Mouse (Mus musculus) embryonic facial prominence, embryonic 14.5 days (tissue): ENCODE results near the gene Gm20388. TPM values are rescaled to one million over a fixed set of nuclear protein-coding genes. Genes with fewer than 3 reads are reported as not detected.
"Not testable (repeated sequence)": the region's sequence is repeated elsewhere in the genome, so short reads cannot be mapped to it uniquely, and the experiment has no call there.

Experiments used
- ATAC-seq: fragments of 200-750 bp; cut with Nextera tagmentation; 2 replicates; pipeline ENCODE4 v1.8.0; 2017; ENCODE audit warnings: low read depth, moderate number of reproducible peaks, moderate TSS enrichment
- DNase-seq: peaks from one replicate; pipeline ENCODE4 v3.0.0-alpha.2; 2015; ENCODE audit warnings: low spot score
- H3K27ac ChIP-seq: fragments of 300-500 bp; sonication (generic); replicated peaks from 2 replicates; pipeline ENCODE4 v1.5.1; 2014; ENCODE audit warnings: low read depth, mild to moderate bottlenecking, low read length, moderate library complexity
- H3K27me3 ChIP-seq: fragments of 300-500 bp; sonication (generic); replicated peaks from 2 replicates; pipeline ENCODE4 v1.6.1; 2014; ENCODE audit warnings: low read length; ENCODE audit not compliant: control insufficient read depth, insufficient read depth
- H3K36me3 ChIP-seq: fragments of 300-500 bp; sonication (generic); 2 replicates; pipeline ENCODE4 v1.6.1; 2014; ENCODE audit warnings: low read length, mixed read lengths; ENCODE audit not compliant: control insufficient read depth, insufficient read depth
- H3K4me1 ChIP-seq: fragments of 300-500 bp; sonication (generic); 2 replicates; pipeline ENCODE4 v1.6.1; 2014; ENCODE audit warnings: antibody characterized with exemption, low read length; ENCODE audit not compliant: control insufficient read depth, insufficient read depth
- H3K4me2 ChIP-seq: fragments of 300-500 bp; sonication (generic); 2 replicates; pipeline ENCODE4 v1.6.1; 2014; ENCODE audit warnings: low read depth, mild to moderate bottlenecking, low read length, moderate library complexity, mixed read lengths
- H3K4me3 ChIP-seq: fragments of 300-500 bp; sonication (generic); 2 replicates; pipeline ENCODE4 v1.5.1; 2014; ENCODE audit warnings: low read depth, mild to moderate bottlenecking, low read length
- H3K9ac ChIP-seq: fragments of 300-500 bp; sonication (generic); 2 replicates; pipeline ENCODE4 v1.6.1; 2014; ENCODE audit warnings: low read depth, mild to moderate bottlenecking, low read length, moderate library complexity, mixed read lengths
- H3K9me3 ChIP-seq: fragments of 300-500 bp; sonication (generic); 2 replicates; pipeline ENCODE4 v1.6.1; 2016; ENCODE audit warnings: low read length; ENCODE audit not compliant: control insufficient read depth
- WGBS: fragments of 180-500 bp; shearing (Covaris S2); extraction: QIAGEN DNeasy Blood & Tissue Kit; methylation state at CpG from one replicate; pipeline ENCODE4 v1.1.7; 2014; 5-methylcytosine and 5-hydroxymethylcytosine counted together
- polyA plus RNA-seq: library from polyadenylated mRNA; unstranded; fragments of >200 nt; fragmentation: Nextera tagmentation; extraction: Ambion mirVana; gene quantifications from 2 replicates; pipeline ENCODE4 v1.2.1, GENCODE M21; 2014

The Gm20388 gene
- polyA plus RNA-seq, 1 experiment from 2014 or later = not detected

- Histone ChIP-seq H3K9me3 (no peaks in the 10 kb centered on the region), H3K36me3 (no peaks in the 10 kb centered on the region), H3K4me2 (peak overlapping the region; percentile 91), H3K27me3 (no peaks in the 10 kb centered on the region), H3K4me1 (peaks cover 11% of the 10 kb centered on the region), H3K27ac (no peak overlapping the region), H3K4me3 (peak overlapping the region; percentile 79), H3K9ac (peak overlapping the region; percentile 85)
- DNase-seq (no peak), ATAC-seq (0 out of 2 replicates have a peak, but pooled peaks have one; percentile 3)
- WGBS = 15% methylated on average over 15 of the region's 15 CpGs
Measured at GRCm38 (mm10) chr8:123805209-123805717, 3894.6 kb downstream of the Gm20388 start.

GRCm38 (mm10) chr8:123805718-123806373 is 3895.2 kb downstream of the Gm20388 start, which contains the start of gene Rab4a:
Rab4a (plus strand) TSS chr8:123805985.
- Histone ChIP-seq H3K27ac (peak within 1 kb of the TSS; percentile 75), H3K27me3 (no peaks in the 10 kb centered on the region), H3K9ac (peak within 1 kb of the TSS; percentile 85), H3K4me3 (peak within 1 kb of the TSS; percentile 79), H3K9me3 (no peaks in the 10 kb centered on the region), H3K4me2 (peak within 1 kb of the TSS; percentile 91), H3K4me1 (peaks cover 11% of the 10 kb centered on the region), H3K36me3 (no peaks in the 10 kb centered on the region)
- under 1% methylated on average over 32 of the region's 48 CpGs for WGBS
- DNase-seq (peak; percentile 95), ATAC-seq (peak; percentile 95)

- no peaks in the 10 kb centered on the region for H3K36me3 ChIP-seq
- H3K4me2 ChIP-seq = peak overlapping the region; percentile 91
- peak; percentile 10 for DNase-seq
- H3K27me3 ChIP-seq = no peaks in the 10 kb centered on the region
- peak overlapping the region; percentile 75 for H3K27ac ChIP-seq
- H3K9ac ChIP-seq = peak overlapping the region; percentile 85
- H3K9me3 ChIP-seq = no peaks in the 10 kb centered on the region
- 3% methylated on average over 12 of the region's 12 CpGs for WGBS
- H3K4me1 ChIP-seq = peaks cover 11% of the 10 kb centered on the region
- H3K4me3 ChIP-seq = peak overlapping the region; percentile 79
- peak; percentile 3; the same call in 1 of the 2 replicates for ATAC-seq
Measured at GRCm38 (mm10) chr8:123806374-123806935, 3895.8 kb downstream of the Gm20388 start.

- Histone ChIP-seq H3K36me3 (no peaks in the 10 kb centered on the region), H3K4me2 (peak overlapping the region; percentile 91), H3K9ac (peak overlapping the region; percentile 85), H3K27me3 (no peaks in the 10 kb centered on the region), H3K27ac (no peak overlapping the region), H3K4me3 (peak overlapping the region; percentile 79), H3K9me3 (no peaks in the 10 kb centered on the region), H3K4me1 (peaks cover 11% of the 10 kb centered on the region)
- WGBS = 6% methylated on average over 14 of the region's 14 CpGs
- peak; percentile 48 for DNase-seq
- ATAC-seq = no peak
Measured at GRCm38 (mm10) chr8:123807024-123807431, 3896.4 kb downstream of the Gm20388 start.

- no peak for DNase-seq
- no peaks in the 10 kb centered on the region for H3K9me3 ChIP-seq
- H3K4me1 ChIP-seq = peaks cover 11% of the 10 kb centered on the region
- H3K27me3 ChIP-seq = no peaks in the 10 kb centered on the region
- 70% methylated on average over 6 of the region's 6 CpGs for WGBS
- no peak overlapping the region for H3K27ac ChIP-seq
- H3K36me3 ChIP-seq = no peaks in the 10 kb centered on the region
- 0 out of 2 replicates have a peak overlapping the region, but pooled peaks have one; percentile 85 for H3K9ac ChIP-seq
- no peak for ATAC-seq
- H3K4me2 ChIP-seq = no peak overlapping the region
- no peak overlapping the region for H3K4me3 ChIP-seq
Measured at GRCm38 (mm10) chr8:123807852-123808573, 3897.4 kb downstream of the Gm20388 start.

- ATAC-seq = no peak
- no peak overlapping the region for H3K9ac ChIP-seq
- H3K27me3 ChIP-seq = no peaks in the 10 kb centered on the region
- H3K36me3 ChIP-seq = no peaks in the 10 kb centered on the region
- peaks cover 11% of the 10 kb centered on the region for H3K4me1 ChIP-seq
- no peaks in the 10 kb centered on the region for H3K9me3 ChIP-seq
- H3K4me2 ChIP-seq = no peak overlapping the region
- no peak for DNase-seq
- H3K4me3 ChIP-seq = no peak overlapping the region
- WGBS = 70% methylated on average over 7 of the region's 7 CpGs
- H3K27ac ChIP-seq = no peak overlapping the region
Measured at GRCm38 (mm10) chr8:123808671-123809070, 3898.0 kb downstream of the Gm20388 start.

GRCm38 (mm10) chr8:123809342-123809741 is 3898.7 kb downstream of the Gm20388 start:
- H3K4me1 ChIP-seq = peaks cover 11% of the 10 kb centered on the region
- H3K4me3 ChIP-seq, H3K4me2 ChIP-seq, H3K9me3 ChIP-seq, DNase-seq, H3K36me3 ChIP-seq, H3K27me3 ChIP-seq, H3K27ac ChIP-seq, ATAC-seq, H3K9ac ChIP-seq: not testable (repeated sequence)
- WGBS = 87% methylated on average over 4 of the region's 4 CpGs

GRCm38 (mm10) chr8:123812227-123812626 is 3901.6 kb downstream of the Gm20388 start:
- ATAC-seq (no peak), DNase-seq (no peak)
- Histone ChIP-seq H3K9me3 (no peaks in the 10 kb centered on the region), H3K4me2 (no peak overlapping the region), H3K27me3 (no peaks in the 10 kb centered on the region), H3K9ac (no peak overlapping the region), H3K27ac (no peak overlapping the region), H3K36me3 (no peaks in the 10 kb centered on the region), H3K4me3 (no peak overlapping the region), H3K4me1 (peaks cover 3% of the 10 kb centered on the region; the same call in 1 of the 2 replicates)
- WGBS = 80% methylated on average over 5 of the region's 5 CpGs
